Mouse (Mus musculus) brain, embryonic 14.5 days (tissue): ENCODE results near the gene Exoc6.

Source experiments
- CTCF ChIP-seq: fragments of 200-500 bp; IDR thresholded peaks from 2 replicates; pipeline ENCODE4 v1.5.1; 2012; ENCODE audit warnings: inconsistent platforms, mild to moderate bottlenecking, moderate library complexity, borderline replicate concordance; ENCODE audit not compliant: insufficient read depth, insufficient read length; ENCODE audit errors: extremely low read depth
- POLR2A ChIP-seq: fragments of 200-500 bp; IDR thresholded peaks from 2 replicates; pipeline ENCODE4 v1.6.1; 2012; ENCODE audit warnings: mild to moderate bottlenecking, inconsistent platforms, borderline replicate concordance; ENCODE audit not compliant: poor library complexity, insufficient read depth, insufficient read length, severe bottlenecking; ENCODE audit errors: extremely low read depth

GRCm38 (mm10) chr19:37705722-37706121 is 155.5 kb downstream of the Exoc6 start:
- TF ChIP-seq CTCF, result no peak
- no peak for TF ChIP-seq POLR2A
